Mouse (Mus musculus) testis, postnatal 10 days (tissue): ENCODE results near the gene Cnmd.

Experiments used
- DNase-seq: peaks from one replicate; pipeline ENCODE4 v3.0.0; 2021; ENCODE audit warnings: low spot score

The Cnmd gene

GRCm38 (mm10) chr14:79662001-79662400 is at the start of gene Cnmd:
Cnmd (minus strand) TSS chr14:79662170.
- DNase-seq, result no peak

DNA sequence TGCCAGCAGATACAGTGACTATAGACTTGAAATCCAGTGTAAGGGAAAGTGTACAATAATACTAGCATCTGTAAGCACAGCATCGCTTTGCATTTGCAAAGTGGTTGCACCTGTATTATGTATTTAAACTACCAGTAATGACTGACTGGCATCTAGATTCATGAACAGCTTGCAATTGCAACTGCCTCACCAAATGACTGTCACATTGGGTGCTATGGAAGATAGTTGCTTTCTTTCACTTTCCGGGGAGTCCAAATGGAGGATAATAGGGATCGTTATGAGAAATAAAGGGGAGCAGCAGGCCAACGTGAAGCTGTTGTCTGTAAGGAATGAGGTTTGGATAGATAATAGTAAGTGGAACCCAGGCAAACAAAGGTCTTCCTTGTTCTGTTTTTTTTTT is 49.3 kb upstream of the Cnmd start:
- DNase-seq, result no peak

DNA sequence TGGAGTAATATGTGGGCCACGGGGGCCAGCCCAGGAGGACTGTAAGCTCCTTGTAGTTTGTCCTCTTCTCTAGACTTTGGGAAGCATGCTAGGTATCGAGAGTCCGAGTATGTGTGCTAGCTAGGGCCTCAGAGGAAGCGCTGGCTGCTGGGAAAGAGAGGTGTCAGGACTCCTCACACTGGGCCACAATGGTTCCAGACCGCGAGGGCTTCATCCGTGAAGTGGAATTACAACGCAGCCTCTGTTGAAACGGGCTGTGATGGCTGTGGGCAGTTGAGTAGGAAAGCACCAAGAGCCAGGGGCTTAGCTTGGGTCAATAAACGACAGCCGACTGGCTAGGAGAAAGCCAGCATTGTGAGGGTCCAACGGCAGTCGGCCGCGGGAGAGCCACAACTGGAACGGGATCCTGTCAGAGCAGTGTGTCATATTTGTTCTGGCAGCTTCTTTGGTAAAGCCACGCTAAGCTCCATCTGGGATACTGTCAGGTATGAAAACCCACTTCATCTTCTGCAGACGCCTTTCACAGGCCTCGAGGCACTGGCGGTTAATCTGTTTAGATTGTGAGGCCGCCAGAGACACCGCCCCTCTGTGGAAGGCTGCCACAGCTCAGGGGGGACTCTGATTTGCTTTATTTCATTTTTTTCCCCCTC is 41.7 kb upstream of the Cnmd start:
- no peak for DNase-seq

- DNase-seq, result no peak
These were observed 39.6 kb upstream of the Cnmd start for GRCm38 (mm10) chr14:79701606-79702005.

- DNase-seq, result no peak
These were observed 39.1 kb upstream of the Cnmd start for GRCm38 (mm10) chr14:79701054-79701453.

DNA sequence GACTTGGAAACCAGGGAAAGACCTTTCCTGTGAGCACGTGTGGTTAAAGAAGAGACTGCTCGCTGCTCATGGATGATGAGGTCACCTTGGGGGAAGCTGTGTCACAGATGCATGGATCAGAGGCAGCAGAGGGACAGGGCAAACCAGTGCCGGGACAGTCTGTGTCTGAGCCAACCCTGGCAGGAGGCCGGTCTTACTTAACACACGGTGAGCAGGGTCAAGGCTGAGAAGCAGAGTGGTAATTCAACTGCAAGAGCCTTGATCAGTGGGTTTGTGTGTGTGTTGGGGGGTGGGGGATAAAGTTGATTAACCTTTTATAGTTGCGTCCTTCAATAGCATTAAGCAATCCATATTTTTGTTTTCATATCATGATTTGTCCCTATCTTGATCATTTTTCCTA is 37.4 kb upstream of the Cnmd start:
- no peak for DNase-seq

DNA sequence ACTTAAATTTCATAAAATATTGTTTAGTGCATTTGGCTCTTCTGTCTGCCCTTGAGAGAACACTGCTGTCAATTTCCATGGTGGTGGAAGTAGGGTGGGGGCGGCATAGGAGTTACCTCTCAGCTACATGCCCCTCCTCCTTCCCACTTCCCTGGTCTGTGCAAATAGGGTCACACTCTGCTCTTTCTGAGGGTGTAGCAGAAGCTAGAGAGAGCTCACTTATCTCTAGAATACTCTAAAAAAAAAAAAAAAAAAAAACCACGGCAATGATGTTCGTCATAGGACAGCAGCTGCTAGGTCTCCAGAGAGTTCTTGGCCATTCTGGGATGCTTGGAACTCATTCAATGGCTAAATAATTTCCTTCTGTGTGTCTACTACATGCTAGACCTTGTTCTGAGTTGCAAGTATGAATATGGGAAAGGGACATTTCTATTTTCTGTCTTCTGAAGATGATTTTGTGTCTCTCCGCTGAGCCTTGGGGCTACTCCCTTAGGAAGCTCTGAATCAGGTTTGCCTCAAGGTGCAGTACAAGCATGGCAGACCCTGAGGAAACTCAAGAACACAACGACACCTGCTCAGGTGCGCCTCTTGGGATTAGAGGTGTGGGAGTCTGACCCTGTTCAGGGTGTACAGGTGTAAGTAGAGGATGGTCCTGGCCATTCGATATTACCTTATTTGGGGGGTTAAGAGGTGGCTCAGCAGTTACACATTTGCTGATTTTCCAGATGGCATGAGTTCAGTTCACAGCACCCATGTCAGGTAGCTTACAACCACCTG is 28.3 kb upstream of the Cnmd start:
- no peak for DNase-seq

- no peak for DNase-seq
These were observed 18.7 kb upstream of the Cnmd start for GRCm38 (mm10) chr14:79680652-79681051.

DNA sequence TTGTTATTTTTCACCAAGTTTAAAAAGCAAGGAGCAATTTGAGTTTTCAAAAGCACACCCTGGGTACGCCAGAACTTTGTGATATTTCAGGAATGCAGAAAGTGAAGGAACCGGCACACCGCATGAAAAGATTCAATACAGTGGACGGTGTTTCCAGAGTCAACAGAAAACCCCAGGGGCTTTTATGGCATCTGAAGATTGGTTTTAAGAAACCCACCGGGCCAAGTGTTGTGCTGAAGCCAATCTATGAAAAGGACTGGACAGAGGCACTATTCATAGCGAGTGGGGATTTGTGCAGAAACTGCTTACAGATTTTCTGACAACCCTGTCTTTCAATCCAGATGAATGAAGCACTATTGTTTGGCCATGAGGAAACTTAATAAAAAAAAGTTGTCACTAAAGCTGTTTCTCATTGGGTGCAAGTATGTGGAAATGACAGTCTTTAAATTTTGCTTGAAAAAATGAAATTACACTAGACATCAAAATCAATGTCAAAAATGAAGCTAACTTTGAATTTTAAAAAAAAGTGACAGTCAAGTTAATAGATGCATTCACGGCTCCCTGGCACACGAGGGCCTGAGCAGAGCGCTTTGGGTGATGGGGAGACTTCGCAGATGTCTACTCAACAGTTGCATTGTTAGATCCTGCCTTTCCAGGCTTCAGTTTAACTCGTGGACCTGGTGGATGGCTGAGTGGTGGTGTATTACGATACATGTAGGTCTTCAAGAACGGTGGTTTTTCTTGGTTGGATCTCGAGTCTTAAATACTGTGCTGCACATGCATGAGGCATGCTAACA is 16.1 kb upstream of the Cnmd start:
- no peak for DNase-seq

- DNase-seq, result no peak
These were observed 15.3 kb upstream of the Cnmd start for GRCm38 (mm10) chr14:79677108-79677753.

- no peak for DNase-seq
These were observed 11.4 kb upstream of the Cnmd start for GRCm38 (mm10) chr14:79673083-79674013.

DNA sequence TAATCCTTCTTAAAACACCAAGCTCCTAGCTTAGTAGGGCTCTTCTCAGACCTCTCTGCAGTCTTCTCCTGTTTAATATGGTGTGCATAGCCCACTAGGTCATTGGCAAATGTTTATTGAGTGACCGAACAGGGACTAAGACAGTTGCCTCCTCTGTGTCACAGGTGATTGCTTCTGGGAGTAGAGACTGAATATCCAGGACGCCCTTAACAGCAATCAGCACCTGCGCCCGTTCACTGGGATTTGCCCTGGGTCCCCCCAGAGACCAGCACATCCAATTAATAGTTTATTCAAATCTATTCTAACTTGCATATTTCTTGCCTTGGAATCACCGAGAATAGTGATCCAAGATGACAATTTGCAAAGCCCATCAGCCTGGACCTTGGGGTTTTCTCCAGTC is 10.6 kb upstream of the Cnmd start:
- DNase-seq, result no peak

GRCm38 (mm10) chr14:79671008-79671407 is 9.0 kb upstream of the Cnmd start:
- no peak for DNase-seq

GRCm38 (mm10) chr14:79661005-79661917 is 709 bp downstream of the Cnmd start:
- peak; percentile 83 for DNase-seq

- no peak for DNase-seq
These were observed 1.5 kb downstream of the Cnmd start for GRCm38 (mm10) chr14:79660467-79660866.

DNA sequence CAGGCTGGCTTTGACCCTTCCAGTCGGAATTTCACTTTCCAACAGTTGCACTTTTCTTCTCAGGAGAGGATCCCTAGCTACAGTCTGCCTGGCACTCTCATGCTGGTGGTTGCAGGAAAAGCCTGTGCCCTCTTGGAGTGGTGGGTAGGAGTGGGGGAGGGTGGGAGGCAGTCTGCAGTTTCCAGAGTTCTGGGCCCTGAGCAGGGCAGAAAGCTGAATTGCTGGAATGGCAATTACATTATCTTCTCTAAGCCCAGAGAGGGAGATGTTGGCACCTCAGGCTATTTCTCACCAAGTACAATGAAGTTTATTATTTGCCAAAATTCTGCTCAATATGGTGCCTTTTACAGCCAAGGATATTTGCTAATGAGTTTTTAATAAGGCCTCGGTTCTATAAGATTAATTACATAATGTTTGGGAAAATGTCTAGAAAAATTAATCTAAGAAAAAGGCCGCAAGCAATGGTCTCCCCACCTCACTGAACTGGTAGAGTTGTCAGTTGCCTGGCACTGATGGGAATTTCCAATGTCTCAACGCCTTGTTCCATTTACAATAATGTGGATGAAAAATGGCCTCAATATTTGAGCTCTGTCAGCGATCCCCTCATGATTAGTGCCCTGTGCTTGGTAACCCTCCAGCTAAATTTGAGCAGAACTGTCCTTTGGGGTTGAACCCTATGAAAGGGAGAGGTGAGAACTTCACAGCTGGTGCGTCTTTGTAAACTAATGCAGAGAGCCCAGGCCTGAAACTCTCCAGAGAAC is 3.0 kb downstream of the Cnmd start:
- DNase-seq, result no peak

- DNase-seq, result no peak
These were observed 3.7 kb downstream of the Cnmd start for GRCm38 (mm10) chr14:79658286-79658685.

GRCm38 (mm10) chr14:79652654-79653053 is 9.3 kb downstream of the Cnmd start:
- DNase-seq, result no peak

GRCm38 (mm10) chr14:79649680-79650079 is 12.3 kb downstream of the Cnmd start:
- DNase-seq, result no peak
